Mouse (Mus musculus) ES-E14 (cell line): ENCODE measurements around the gene Mamdc4. TPM values are rescaled to one million over a fixed set of nuclear protein-coding genes. Genes with fewer than 3 reads are reported as not detected.

Experiments used
- DNase-seq: peaks from one replicate; pipeline ENCODE4 v3.0.0-alpha.2; 2013; ENCODE audit warnings: low read depth, low spot score
- H3K27ac ChIP-seq: 2 replicates; pipeline ENCODE4 v1.5.1; 2012; ENCODE audit warnings: low read depth, mild to moderate bottlenecking, low read length, moderate library complexity, mixed read lengths; ENCODE audit not compliant: poor library complexity, insufficient read depth, severe bottlenecking
- H3K36me3 ChIP-seq: 2 replicates; pipeline ENCODE4 v1.6.1; 2012; ENCODE audit warnings: mild to moderate bottlenecking, low read length, moderate library complexity, mixed read lengths; ENCODE audit not compliant: control insufficient read depth, poor library complexity, insufficient read depth, severe bottlenecking
- H3K4me1 ChIP-seq, 2 experiments: fragments of 150-350 bp in 1 of 2; sonication (generic) in 1 of 2; 2 replicates each; pipeline ENCODE4 v1.6.1; 2012; ENCODE audit warnings: low read length in 2 of 2, mild to moderate bottlenecking in 1 of 2, mixed read lengths in 1 of 2; ENCODE audit not compliant: control insufficient read depth in 2 of 2, insufficient read depth in 2 of 2, poor library complexity in 1 of 2
- H3K4me3 ChIP-seq, 2 experiments: fragments of 150-350 bp in 1 of 2; sonication (generic) in 1 of 2; 2 replicates each; pipeline ENCODE4 v1.5.1; 2012; ENCODE audit warnings: low read length in 2 of 2, low read depth in 1 of 2, mild to moderate bottlenecking in 1 of 2, mixed read lengths in 1 of 2; ENCODE audit not compliant: insufficient read depth in 1 of 2, poor library complexity in 1 of 2, severe bottlenecking in 1 of 2
- H3K9ac ChIP-seq: 2 replicates; pipeline ENCODE4 v1.6.1; 2012; ENCODE audit warnings: low read depth, mild to moderate bottlenecking, low read length, mixed read lengths; ENCODE audit not compliant: poor library complexity, insufficient read depth, severe bottlenecking
- H3K9me3 ChIP-seq: fragments of 150-350 bp; sonication (generic); 2 replicates; pipeline ENCODE4 v1.6.1; 2012; ENCODE audit warnings: low read depth, mild to moderate bottlenecking, low read length; ENCODE audit not compliant: control insufficient read depth, insufficient read depth
- CHD2 ChIP-seq: IDR thresholded peaks from 2 replicates; pipeline ENCODE4 v1.6.1; 2014; ENCODE audit warnings: mild to moderate bottlenecking, low read depth, low read length, inconsistent platforms
- HCFC1 ChIP-seq: IDR thresholded peaks from 2 replicates; pipeline ENCODE4 v1.6.1; 2012; ENCODE audit warnings: low read length, inconsistent platforms, borderline replicate concordance; ENCODE audit not compliant: insufficient read depth
- MAFK ChIP-seq: IDR thresholded peaks from 2 replicates; pipeline ENCODE4 v1.6.1; 2014; ENCODE audit warnings: mild to moderate bottlenecking, low read depth, low read length, inconsistent platforms; ENCODE audit not compliant: insufficient read depth
- ZC3H11A ChIP-seq: IDR thresholded peaks from 2 replicates; pipeline ENCODE4 v1.6.1; 2012; ENCODE audit warnings: low read depth, mild to moderate bottlenecking, inconsistent platforms, low read length, borderline replicate concordance
- ZNF384 ChIP-seq: IDR thresholded peaks from 2 replicates; pipeline ENCODE4 v1.6.1; 2012; ENCODE audit warnings: low read depth, low read length, inconsistent platforms
- in situ Hi-C, 2 experiments: fragments of 600-800 bp; cut with MboI; formaldehyde crosslinking; loops; one replicate each; pipeline ENCODE4 v1.15.1; 2025; ENCODE audit warnings: low sequenced_read_pairs in 2 of 2, inconsistent platforms in 1 of 2; ENCODE audit not compliant: unreplicated experiment in 2 of 2
- total RNA-seq: library from RNA; depleted of rRNA; stranded (reverse); fragments of 300-350 nt; gene quantifications from 2 replicates; pipeline ENCODE4 v1.2.3, GENCODE M21; 2012

Gene Mamdc4
- total RNA-seq, 1 experiment = 4.1 TPM

GRCm38 (mm10) chr2:25602526-25602925, 27.9 kb upstream of the Mamdc4 start:
- no peak for DNase-seq
- TF ChIP-seq MAFK (no peak), ZC3H11A (no peak), HCFC1 (no peak), CHD2 (no peak), ZNF384 (no peak)
- H3K9me3 ChIP-seq = no peaks in the 10 kb centered on the region
- peaks cover 24% of the 10 kb centered on the region; the same call in 1 of the 2 replicates for H3K36me3 ChIP-seq
- H3K27ac ChIP-seq = no peak overlapping the region
- in situ Hi-C loops = no loop called here
- H3K4me1 ChIP-seq = no peaks in the 10 kb centered on the region
- no peak overlapping the region for H3K4me3 ChIP-seq
- H3K9ac ChIP-seq = no peak overlapping the region

DNA sequence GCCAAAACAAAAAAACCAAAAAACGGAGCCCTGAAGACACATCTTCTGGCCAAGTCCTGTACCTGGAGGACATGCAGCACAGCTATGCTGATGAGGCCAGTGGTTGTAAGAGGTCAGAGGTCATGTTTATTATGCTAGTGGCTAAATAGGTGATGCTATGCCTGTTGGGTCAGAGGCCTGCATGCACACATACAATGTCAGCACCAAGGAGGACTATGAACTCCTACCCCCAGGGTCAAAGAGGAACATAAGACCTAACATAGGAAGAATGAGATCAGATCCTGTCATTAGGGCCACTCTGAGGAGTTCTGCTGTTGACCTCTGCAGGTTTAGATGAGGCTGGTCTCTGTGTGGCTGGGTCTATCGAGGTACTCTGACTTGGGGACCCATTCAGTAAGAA, 25.4 kb upstream of the Mamdc4 start:
- H3K27ac ChIP-seq = no peak overlapping the region
- DNase-seq = no peak
- TF ChIP-seq HCFC1 (no peak), CHD2 (no peak), ZC3H11A (no peak), MAFK (no peak), ZNF384 (no peak)
- in situ Hi-C loops = no loop called here
- no peak overlapping the region for H3K9ac ChIP-seq
- H3K4me3 ChIP-seq = no peak overlapping the region
- peaks cover 33% of the 10 kb centered on the region for H3K36me3 ChIP-seq
- H3K4me1 ChIP-seq = no peaks in the 10 kb centered on the region
- no peaks in the 10 kb centered on the region for H3K9me3 ChIP-seq

- no peak for TF ChIP-seq MAFK
- no peak for TF ChIP-seq ZNF384
- TF ChIP-seq CHD2 = no peak
- TF ChIP-seq ZC3H11A = no peak
- TF ChIP-seq HCFC1 = no peak
- H3K9ac ChIP-seq = no peak overlapping the region
- H3K4me3 ChIP-seq = no peak overlapping the region
- H3K4me1 ChIP-seq = no peaks in the 10 kb centered on the region
- no peak for DNase-seq
- in situ Hi-C loops = no loop called here
- no peaks in the 10 kb centered on the region for H3K9me3 ChIP-seq
- no peak overlapping the region for H3K27ac ChIP-seq
- peaks cover 34% of the 10 kb centered on the region for H3K36me3 ChIP-seq
Measured at GRCm38 (mm10) chr2:25598749-25599148, 24.1 kb upstream of the Mamdc4 start.

- no peaks in the 10 kb centered on the region for H3K9me3 ChIP-seq
- H3K4me1 ChIP-seq = no peaks in the 10 kb centered on the region
- H3K36me3 ChIP-seq = peaks cover 47% of the 10 kb centered on the region
- TF ChIP-seq HCFC1 (no peak), ZC3H11A (no peak), ZNF384 (no peak), MAFK (no peak), CHD2 (no peak)
- in situ Hi-C loops = no loop called here
- no peak overlapping the region for H3K27ac ChIP-seq
- no peak for DNase-seq
- H3K4me3 ChIP-seq = no peak overlapping the region
- H3K9ac ChIP-seq = no peak overlapping the region
Measured at GRCm38 (mm10) chr2:25596765-25597510, 22.3 kb upstream of the Mamdc4 start.

DNA sequence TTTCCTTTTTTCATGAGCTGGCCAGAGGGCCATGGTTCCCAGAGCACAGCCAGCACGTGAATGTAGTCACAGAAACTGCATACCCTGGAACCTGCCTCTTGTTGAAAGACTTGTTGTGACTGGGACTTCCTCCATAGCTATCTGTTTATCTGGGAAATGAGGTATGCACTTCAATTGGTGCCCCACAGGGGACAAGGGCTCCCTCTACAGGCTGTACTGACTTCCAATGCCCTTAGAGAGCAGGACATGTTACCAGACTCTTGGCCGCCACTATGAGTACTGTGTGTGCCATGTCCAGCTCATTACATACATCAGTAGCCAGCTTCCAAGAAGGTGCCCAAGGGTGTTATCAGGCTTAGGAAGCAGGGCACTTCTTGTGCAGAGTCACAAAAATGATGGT, 17.2 kb upstream of the Mamdc4 start:
- H3K9me3 ChIP-seq = no peaks in the 10 kb centered on the region
- TF ChIP-seq CHD2 = no peak
- no peak overlapping the region for H3K4me3 ChIP-seq
- in situ Hi-C loops = no loop called here
- no peak overlapping the region for H3K27ac ChIP-seq
- no peaks in the 10 kb centered on the region for H3K4me1 ChIP-seq
- H3K36me3 ChIP-seq = peaks cover 36% of the 10 kb centered on the region
- H3K9ac ChIP-seq = no peak overlapping the region
- no peak for DNase-seq
